Mouse (Mus musculus): ENCODE results near the gene Mmp27. TPM values are rescaled to one million over a fixed set of nuclear protein-coding genes. Genes with fewer than 3 reads are reported as not detected.

Gene Mmp27
- polyA plus RNA-seq, 1 experiment from 2014 or later = not detected

DNA sequence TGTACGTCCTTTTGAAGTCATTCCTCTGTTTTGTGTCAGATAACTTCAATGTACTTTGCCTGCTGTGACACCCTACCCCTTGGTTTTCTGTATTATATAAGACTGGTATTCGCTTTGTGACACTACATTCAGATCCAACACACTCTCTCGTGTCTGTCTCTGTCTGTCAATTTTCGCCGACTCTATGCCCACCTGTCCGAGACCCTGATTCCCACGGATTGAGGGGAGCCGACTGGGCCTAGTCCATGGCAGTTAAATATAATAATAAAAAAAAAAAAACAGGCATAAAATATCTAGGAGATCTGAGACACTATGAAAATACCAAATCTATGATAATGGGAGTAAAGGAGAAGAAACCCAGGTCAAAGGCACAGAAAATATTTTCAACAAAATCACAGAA is 18.9 kb downstream of the Mmp27 start:
- Histone ChIP-seq H3K4me1 (ENCODE audit: control insufficient read depth, insufficient read depth, low read length) (no peaks in the 10 kb centered on the region), H3K36me3 (ENCODE audit: control insufficient read depth, insufficient read depth, low read length) (no peaks in the 10 kb centered on the region), H3K27me3 (ENCODE audit: control insufficient read depth, insufficient read depth, low read length) (no peaks in the 10 kb centered on the region), H3K4me3 (ENCODE audit: low read length) (no peak overlapping the region), H3K9ac (ENCODE audit: low read depth, low read length) (no peak overlapping the region), H3K4me2 (replicated peaks; ENCODE audit: low read depth, low read length) (no peak overlapping the region), H3K9me3 (ENCODE audit: control insufficient read depth, low read length) (no peaks in the 10 kb centered on the region), H3K27ac (ENCODE audit: low read depth, low read length) (no peak overlapping the region)
- WGBS = 76% methylated on average over 8 of the region's 8 CpGs
- ATAC-seq (ENCODE audit: low FRiP score, low TSS enrichment) = no peak

DNA sequence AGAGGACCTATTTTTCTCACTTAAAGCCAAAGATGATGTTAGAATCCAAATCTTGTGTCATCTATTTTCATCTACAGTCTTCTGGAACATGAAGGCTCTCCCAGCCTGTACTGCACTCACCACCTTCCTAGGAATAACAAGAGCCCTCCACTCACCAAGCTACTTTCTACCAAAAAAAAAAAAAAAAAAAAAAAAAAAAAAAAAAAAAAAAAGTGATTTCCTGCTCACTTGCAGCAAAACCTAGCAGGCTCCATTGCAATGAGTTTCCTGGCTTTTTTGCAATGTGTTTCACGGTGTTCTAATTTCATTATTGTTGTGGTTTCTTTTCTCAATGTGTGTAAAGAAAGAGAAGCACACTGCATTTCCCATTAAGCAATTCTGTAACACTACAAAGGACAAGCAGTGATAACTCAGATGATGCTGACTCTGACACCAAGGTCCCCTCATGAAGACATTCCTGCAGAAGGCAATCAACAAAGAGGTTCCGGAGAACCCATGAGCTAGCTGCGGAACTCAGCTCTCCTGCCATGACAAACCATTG is 22.1 kb downstream of the Mmp27 start:
- ATAC-seq (ENCODE audit: low FRiP score, low TSS enrichment) = no peak
- 92% methylated on average over 3 of the region's 3 CpGs for WGBS
- Histone ChIP-seq H3K9me3 (ENCODE audit: control insufficient read depth, low read length) (no peaks in the 10 kb centered on the region), H3K4me3 (ENCODE audit: low read length) (no peak overlapping the region), H3K4me2 (replicated peaks; ENCODE audit: low read depth, low read length) (no peak overlapping the region), H3K27ac (ENCODE audit: low read depth, low read length) (no peak overlapping the region), H3K9ac (ENCODE audit: low read depth, low read length) (no peak overlapping the region), H3K4me1 (ENCODE audit: control insufficient read depth, insufficient read depth, low read length) (no peaks in the 10 kb centered on the region), H3K27me3 (ENCODE audit: control insufficient read depth, insufficient read depth, low read length) (no peaks in the 10 kb centered on the region), H3K36me3 (ENCODE audit: control insufficient read depth, insufficient read depth, low read length) (no peaks in the 10 kb centered on the region)

DNA sequence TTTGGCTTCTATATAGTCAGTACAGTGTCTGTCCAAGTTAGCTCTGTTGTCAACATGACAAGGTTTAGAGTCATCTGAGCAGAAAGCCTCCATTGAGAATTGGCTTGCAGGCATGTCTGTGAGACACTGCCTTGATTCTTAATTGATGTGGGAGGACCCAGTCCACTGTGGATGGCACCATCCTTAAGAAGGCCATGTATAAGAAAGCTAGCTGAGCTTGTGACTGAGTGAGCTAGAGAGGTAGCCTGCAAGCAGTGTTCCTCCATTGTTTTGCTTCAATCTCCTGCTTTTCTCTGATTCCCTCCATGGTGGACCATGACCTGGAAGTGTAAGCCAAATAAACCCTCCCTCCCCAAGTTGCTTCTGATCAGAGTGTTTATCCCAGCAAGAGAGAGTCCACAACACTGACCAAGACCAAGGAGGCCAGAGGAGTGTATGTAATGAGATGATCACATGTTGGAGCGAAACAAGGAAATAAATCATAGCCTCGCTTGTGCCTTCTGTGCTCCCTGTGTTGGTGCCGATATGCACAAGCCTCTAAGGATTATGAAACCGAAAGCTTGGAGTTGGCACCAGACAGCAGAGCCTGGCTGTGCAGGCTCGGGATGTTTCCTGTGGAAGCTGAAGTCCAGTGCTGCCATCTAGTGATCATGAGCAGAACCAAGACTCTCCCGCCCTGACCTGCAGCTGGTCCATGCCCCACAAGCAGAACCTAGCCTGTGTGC is 23.8 kb downstream of the Mmp27 start:
- 12% methylated on average over 6 of the region's 6 CpGs for WGBS
- Histone ChIP-seq H3K9me3 (ENCODE audit: control insufficient read depth, low read length) (no peaks in the 10 kb centered on the region), H3K27me3 (ENCODE audit: control insufficient read depth, insufficient read depth, low read length) (no peaks in the 10 kb centered on the region), H3K27ac (ENCODE audit: low read depth, low read length) (no peak overlapping the region), H3K4me1 (ENCODE audit: control insufficient read depth, insufficient read depth, low read length) (no peaks in the 10 kb centered on the region), H3K4me3 (ENCODE audit: low read length) (peak overlapping the region; percentile 29; the same call in 1 of the 2 replicates), H3K9ac (ENCODE audit: low read depth, low read length) (no peak overlapping the region; the same call in 1 of the 2 replicates), H3K36me3 (ENCODE audit: control insufficient read depth, insufficient read depth, low read length) (no peaks in the 10 kb centered on the region), H3K4me2 (replicated peaks; ENCODE audit: low read depth, low read length) (peak overlapping the region; percentile 46)
- ATAC-seq (ENCODE audit: low FRiP score, low TSS enrichment) = peak; percentile 99

DNA sequence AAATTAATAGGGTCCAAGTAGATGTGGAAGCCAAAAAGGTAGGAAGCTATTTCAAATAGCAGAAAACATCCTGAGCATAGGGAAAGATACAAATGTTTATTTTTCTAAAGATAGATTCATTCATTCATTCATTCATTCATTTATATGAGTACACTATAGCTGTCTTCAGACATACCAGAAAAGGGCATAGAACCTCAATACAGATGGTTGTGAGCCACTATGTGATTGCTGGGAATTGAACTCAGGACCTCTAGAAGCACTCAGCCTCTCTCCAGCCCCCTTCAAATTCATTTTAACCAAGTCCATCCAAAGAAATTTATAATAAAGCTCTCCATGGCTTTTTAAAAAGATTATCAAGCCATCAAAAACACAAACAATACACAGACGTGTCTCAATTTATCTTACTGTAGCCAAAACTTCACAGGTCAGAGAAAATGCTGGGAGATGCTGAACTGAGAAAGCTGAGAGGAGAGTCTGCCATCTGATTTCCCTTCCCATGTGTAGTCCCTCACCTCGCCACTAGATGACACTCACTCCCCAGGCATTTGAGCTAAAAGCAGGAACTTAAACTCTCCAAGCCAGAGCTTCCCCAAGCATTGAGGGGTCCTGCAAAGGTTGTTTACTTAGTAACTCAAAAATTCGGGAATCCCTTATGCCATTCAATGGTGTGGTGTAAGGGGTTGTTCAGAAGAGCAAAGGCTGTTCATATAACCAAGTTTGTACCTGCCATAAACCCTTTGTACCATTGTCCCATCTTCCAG is 32.0 kb downstream of the Mmp27 start:
- no peak overlapping the region for H3K27ac ChIP-seq (ENCODE audit: low read depth, low read length)
- H3K27me3 ChIP-seq (ENCODE audit: control insufficient read depth, insufficient read depth, low read length) = no peaks in the 10 kb centered on the region
- no peaks in the 10 kb centered on the region for H3K9me3 ChIP-seq (ENCODE audit: control insufficient read depth, low read length)
- H3K4me1 ChIP-seq (ENCODE audit: control insufficient read depth, insufficient read depth, low read length) = no peaks in the 10 kb centered on the region
- peak; percentile 73; the same call in 1 of the 2 replicates for ATAC-seq (ENCODE audit: low FRiP score, low TSS enrichment)
- H3K4me2 ChIP-seq (replicated peaks; ENCODE audit: low read depth, low read length) = no peak overlapping the region
- no peak overlapping the region for H3K4me3 ChIP-seq (ENCODE audit: low read length)
- 4% methylated on average over 3 of the region's 3 CpGs for WGBS
- no peak overlapping the region for H3K9ac ChIP-seq (ENCODE audit: low read depth, low read length)
- H3K36me3 ChIP-seq (ENCODE audit: control insufficient read depth, insufficient read depth, low read length) = no peaks in the 10 kb centered on the region

DNA sequence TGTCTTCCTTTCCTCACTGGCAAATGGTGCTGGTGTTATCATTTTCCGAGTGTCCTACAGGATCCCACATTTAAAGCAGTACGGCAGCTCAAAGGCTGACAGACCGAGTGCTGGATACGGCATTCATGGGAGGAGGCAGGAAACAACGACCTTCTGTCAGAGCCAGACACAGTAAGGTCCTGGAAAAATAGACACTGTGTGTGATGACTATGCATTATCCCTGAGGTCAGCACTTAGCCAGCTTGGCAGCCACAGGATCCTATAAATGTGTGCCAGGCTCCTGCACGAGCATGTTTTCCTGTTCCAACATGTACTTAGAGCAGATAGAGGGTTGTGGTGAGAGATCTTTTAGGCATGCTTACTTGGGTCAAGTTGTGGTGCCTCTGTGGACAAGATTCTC is 32.8 kb downstream of the Mmp27 start:
- Histone ChIP-seq H3K9ac (ENCODE audit: low read depth, low read length) (no peak overlapping the region), H3K9me3 (ENCODE audit: control insufficient read depth, low read length) (no peaks in the 10 kb centered on the region), H3K4me3 (ENCODE audit: low read length) (no peak overlapping the region), H3K4me1 (ENCODE audit: control insufficient read depth, insufficient read depth, low read length) (no peaks in the 10 kb centered on the region), H3K27me3 (ENCODE audit: control insufficient read depth, insufficient read depth, low read length) (no peaks in the 10 kb centered on the region), H3K4me2 (replicated peaks; ENCODE audit: low read depth, low read length) (no peak overlapping the region), H3K36me3 (ENCODE audit: control insufficient read depth, insufficient read depth, low read length) (no peaks in the 10 kb centered on the region), H3K27ac (ENCODE audit: low read depth, low read length) (no peak overlapping the region)
- ATAC-seq (ENCODE audit: low FRiP score, low TSS enrichment) = no peak
- 64% methylated on average over 6 of the region's 6 CpGs for WGBS

DNA sequence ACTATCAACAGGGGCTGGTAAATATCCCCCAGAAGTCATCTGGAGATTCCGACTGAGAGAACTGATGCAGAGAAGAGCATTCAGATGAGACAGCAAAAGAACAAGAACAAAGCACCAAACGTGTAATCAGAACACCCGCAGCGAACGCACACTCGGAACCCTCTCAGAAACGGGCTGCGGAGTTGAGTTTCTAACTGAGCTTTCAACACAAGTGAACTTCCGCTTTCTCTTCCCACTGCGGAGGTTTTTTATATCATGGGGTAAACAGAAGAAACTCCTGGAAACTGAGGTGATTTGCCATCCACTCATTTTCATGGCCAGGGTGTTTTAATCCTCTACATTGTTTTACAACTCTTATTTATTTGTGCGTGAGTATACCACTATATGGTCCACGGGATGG is 34.4 kb downstream of the Mmp27 start:
- Histone ChIP-seq H3K27me3 (ENCODE audit: control insufficient read depth, insufficient read depth, low read length) (no peaks in the 10 kb centered on the region), H3K36me3 (ENCODE audit: control insufficient read depth, insufficient read depth, low read length) (no peaks in the 10 kb centered on the region), H3K4me3 (ENCODE audit: low read length) (no peak overlapping the region), H3K4me1 (ENCODE audit: control insufficient read depth, insufficient read depth, low read length) (no peaks in the 10 kb centered on the region), H3K9me3 (ENCODE audit: control insufficient read depth, low read length) (no peaks in the 10 kb centered on the region), H3K9ac (ENCODE audit: low read depth, low read length) (no peak overlapping the region), H3K27ac (ENCODE audit: low read depth, low read length) (no peak overlapping the region), H3K4me2 (replicated peaks; ENCODE audit: low read depth, low read length) (no peak overlapping the region)
- 86% methylated on average over 12 of the region's 12 CpGs for WGBS
- no peak for ATAC-seq (ENCODE audit: low FRiP score, low TSS enrichment)

DNA sequence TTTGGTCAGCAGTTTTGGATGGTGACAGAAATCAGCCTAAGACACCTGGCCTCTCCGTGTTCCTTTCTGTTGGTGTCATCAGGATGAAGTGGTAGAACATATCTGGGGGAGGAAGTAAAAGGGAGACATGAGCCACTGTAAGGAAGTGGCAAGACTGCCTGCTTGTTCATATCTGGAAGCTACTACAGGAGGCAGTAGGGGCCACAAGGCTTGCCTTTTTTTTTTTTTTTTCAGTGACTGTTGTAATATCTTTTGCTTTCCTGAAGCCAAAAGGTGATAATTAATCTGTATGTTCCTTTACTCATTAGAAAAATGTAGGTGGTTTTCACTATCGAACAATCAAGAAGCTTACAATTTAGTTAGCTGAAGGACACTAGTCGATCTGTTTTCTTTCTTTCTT is 51.4 kb downstream of the Mmp27 start:
- no peaks in the 10 kb centered on the region for H3K36me3 ChIP-seq (ENCODE audit: control insufficient read depth, insufficient read depth, low read length)
- no peaks in the 10 kb centered on the region for H3K4me1 ChIP-seq (ENCODE audit: control insufficient read depth, insufficient read depth, low read length)
- H3K4me3 ChIP-seq (ENCODE audit: low read length) = no peak overlapping the region
- H3K27me3 ChIP-seq (ENCODE audit: control insufficient read depth, insufficient read depth, low read length) = no peaks in the 10 kb centered on the region
- WGBS = 82% methylated on average over 3 of the region's 3 CpGs
- H3K9me3 ChIP-seq (ENCODE audit: control insufficient read depth, low read length) = no peaks in the 10 kb centered on the region
- no peak overlapping the region for H3K4me2 ChIP-seq (replicated peaks; ENCODE audit: low read depth, low read length)
- H3K27ac ChIP-seq (ENCODE audit: low read depth, low read length) = no peak overlapping the region
- no peak for ATAC-seq (ENCODE audit: low FRiP score, low TSS enrichment)
- no peak overlapping the region for H3K9ac ChIP-seq (ENCODE audit: low read depth, low read length)

DNA sequence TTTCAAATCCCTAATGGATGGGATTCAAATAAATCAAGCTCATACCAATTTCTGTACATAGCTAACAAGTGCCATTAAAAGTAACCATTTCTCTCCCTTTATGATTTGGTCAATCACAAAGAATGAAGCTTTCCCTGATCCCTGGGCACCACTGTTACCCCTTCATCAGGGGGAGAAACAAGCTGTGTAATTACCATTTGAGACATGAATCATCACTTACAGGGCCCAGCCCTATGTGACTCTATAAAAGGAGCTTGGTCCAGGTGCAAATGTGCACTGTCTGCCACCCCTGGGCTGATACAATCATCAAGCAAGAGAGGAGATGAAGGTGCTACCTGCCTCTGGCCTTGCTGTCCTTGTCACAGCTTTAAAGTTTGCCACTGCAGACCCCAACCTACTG is 56.7 kb downstream of the Mmp27 start, which contains the start of gene Mmp20:
Mmp20 (plus strand) TSS at position 301 of the 400 bp plus-strand sequence.
- no peaks in the 10 kb centered on the region for H3K27me3 ChIP-seq (ENCODE audit: control insufficient read depth, insufficient read depth, low read length)
- no peak for ATAC-seq (ENCODE audit: low FRiP score, low TSS enrichment)
- H3K4me3 ChIP-seq (ENCODE audit: low read length) = no peak within 1 kb of the TSS
- no peak within 1 kb of the TSS for H3K4me2 ChIP-seq (replicated peaks; ENCODE audit: low read depth, low read length)
- H3K4me1 ChIP-seq (ENCODE audit: control insufficient read depth, insufficient read depth, low read length) = no peaks in the 10 kb centered on the region
- no peak within 1 kb of the TSS for H3K9ac ChIP-seq (ENCODE audit: low read depth, low read length)
- H3K9me3 ChIP-seq (ENCODE audit: control insufficient read depth, low read length) = no peaks in the 10 kb centered on the region
- H3K27ac ChIP-seq (ENCODE audit: low read depth, low read length) = no peak within 1 kb of the TSS
- no peaks in the 10 kb centered on the region for H3K36me3 ChIP-seq (ENCODE audit: control insufficient read depth, insufficient read depth, low read length)

Data from kidney, embryonic 14.5 days (tissue).